Mouse (Mus musculus): ENCODE data around the gene Itga7. TPM values are rescaled to one million over a fixed set of nuclear protein-coding genes. Genes with fewer than 3 reads are reported as not detected.

The Itga7 gene
- total RNA-seq, 2 experiments from 2014 or later = 22.2 to 27.4 TPM

DNA sequence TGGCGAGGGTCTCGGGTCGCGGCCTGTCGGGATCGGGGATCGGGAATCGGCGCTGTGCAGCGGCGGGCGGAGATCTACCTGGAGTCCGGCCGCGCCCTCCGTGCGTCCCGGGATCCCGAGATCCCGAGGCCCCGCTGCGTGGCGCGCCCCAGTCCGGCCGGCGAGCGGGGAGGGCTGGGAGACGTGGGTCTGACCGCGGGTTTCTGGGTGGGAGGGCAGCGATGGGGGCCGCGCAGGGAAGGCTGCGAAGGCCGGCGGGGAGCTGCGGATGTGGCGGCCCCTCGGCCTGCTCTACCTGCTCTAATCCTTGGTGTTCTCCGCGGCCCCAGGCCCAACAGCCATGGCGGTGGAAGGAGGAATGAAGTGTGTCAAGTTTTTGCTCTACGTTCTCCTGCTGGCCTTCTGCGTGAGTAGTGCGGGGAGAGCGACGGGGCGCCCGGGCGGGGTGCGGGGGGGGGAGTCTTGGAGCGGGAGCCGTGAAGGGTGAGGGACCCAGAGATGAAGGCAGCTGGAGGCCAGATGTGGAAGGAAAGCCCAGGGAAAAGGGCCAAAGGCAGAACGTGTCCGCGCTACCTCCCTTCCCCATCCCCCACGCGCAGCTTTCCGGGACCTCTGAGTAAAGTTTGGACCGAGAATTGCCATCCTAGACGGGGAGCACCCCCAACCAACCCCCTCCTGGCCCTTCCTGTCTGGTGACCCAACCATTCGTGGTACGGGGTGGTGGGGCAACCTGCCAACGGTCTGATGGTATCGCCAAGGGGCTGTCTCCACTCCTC is 23.4 kb upstream of the Itga7 start:
- peak; percentile 66 to 77 for DNase-seq (ENCODE audit: low spot score in 2 of 2)

DNA sequence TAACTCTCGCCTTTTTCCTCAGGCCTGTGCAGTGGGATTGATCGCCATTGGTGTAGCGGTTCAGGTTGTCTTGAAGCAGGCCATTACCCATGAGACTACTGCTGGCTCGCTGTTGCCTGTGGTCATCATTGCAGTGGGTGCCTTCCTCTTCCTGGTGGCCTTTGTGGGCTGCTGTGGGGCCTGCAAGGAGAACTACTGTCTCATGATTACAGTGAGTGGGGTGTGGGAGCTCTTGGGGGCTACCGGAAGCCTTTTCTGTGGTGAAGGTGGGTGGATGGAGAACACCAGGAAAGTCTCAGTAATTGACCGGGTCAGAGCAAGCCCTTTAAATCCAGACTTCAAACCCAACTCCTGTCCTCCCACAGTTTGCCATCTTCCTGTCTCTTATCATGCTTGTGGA is 22.2 kb upstream of the Itga7 start:
- no peak for DNase-seq (ENCODE audit: low spot score in 2 of 2)

DNA sequence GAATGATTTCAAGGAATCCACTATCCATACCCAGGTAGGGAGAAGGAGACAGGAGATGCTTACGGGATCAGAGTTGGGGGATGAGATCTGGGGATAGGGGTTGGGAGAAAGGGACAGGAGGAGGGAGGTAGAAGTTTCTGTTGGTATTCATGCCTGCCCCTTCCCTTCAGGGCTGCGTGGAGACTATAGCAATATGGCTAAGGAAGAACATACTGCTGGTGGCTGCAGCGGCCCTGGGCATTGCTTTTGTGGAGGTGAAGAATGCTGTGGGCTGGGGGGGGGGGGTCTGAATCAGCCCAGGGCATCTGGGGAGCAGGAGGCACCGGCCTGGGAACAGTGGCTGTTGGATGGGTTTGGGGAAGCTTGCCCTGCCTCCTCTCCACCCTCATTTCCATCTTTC is 21.4 kb upstream of the Itga7 start:
- DNase-seq (ENCODE audit: low spot score in 2 of 2) = no peak

DNA sequence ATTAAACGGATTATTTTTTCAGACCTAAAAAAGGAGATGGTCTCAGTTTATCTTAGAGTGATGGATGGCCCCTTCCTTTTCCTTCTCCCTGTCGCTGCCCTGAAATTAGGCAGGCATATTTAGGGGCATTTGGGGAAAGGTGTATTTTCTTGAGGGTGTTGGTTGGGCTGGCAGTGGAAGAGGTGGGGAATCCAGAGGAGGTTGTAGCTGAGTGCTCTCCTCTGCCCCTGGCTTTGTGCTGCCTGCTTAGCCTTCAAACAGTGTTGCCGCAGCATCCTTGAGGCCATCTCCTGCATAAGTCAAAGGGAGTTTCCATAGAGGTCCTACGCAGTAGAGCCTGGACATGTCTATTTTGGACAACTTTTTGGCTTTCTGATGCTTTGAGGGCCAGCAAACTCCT is 20.8 kb upstream of the Itga7 start:
- no peak for DNase-seq (ENCODE audit: low spot score in 2 of 2)

DNA sequence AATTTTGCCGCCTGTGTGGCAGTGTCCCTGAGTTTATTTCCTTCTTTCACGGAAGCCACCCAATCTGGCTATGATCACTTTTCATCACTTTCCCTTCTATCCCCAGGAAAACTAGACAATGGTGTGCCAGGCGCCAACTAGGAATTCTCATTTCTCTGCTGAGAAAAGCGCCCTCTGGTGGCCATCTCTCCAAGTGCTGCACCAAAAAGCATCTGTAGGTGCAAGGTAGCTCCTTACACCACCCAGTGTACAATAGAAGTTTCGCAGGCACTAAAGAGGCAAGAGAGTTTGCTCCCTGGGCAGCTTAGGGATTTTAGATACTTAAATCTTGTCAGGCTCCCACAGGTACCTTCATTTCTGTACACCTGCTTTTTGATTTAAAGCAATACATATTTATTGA is 20.4 kb upstream of the Itga7 start:
- peak; percentile 92 to 94 for DNase-seq (ENCODE audit: low spot score in 2 of 2)

DNA sequence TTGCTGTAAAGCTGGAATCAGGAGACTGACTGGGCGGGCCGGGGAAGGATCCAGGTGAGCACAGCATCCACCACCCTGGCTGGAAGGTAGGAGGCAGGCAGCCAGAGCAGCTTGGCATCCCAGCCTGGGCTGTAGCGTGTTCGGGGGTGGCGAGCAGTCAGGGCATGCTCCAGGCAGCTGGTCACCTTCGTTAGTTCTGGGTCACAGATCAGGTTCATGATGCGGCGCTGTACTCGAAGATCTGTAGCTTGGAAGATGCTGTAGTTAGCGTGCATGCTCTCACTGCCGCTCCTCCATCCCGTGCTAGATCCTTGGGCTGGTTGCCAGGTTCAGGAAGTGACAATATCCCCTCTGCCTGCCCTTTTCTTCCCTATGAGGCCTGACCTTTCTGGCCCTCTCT is 19.9 kb upstream of the Itga7 start:
- no peak for DNase-seq (ENCODE audit: low spot score in 2 of 2)

DNA sequence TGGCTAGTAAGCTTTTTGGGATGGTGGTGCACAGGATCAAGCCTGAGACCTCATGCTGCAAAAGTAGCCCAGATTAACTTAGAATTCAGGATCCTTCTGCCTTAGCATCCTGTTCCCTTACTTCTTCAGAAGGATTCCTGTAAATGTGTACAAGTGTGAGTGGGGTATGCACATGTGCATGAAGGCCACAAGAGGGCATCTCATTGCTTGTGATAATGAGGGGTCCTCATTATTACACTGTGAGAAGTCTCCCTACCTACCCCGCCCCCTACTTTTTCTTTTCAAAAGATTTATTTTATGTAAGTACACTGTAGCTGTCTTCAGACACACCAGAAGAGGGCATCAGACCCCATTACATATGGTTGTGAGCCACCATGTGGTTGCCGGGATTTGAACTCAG is 18.1 kb upstream of the Itga7 start:
- DNase-seq (ENCODE audit: low spot score in 2 of 2) = no peak

DNA sequence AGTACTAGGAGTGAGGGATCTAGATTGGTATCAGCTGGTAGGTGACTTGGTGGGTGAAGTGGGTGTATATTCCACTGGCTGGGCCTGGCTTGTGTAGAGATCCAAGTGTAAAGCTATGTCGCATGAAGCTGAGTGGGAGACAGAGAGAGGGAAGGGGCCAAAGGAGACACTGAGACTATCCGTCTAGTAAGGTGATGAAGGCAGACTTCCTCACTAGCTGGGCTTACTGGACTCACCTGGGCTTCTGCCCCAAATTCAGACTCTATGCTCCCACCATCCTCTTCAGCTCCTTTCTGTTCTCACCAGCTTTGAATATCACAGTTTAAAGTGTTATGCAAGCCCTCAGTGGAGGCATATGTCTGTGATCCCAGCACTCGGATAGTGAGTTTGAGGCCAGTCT is 17.0 kb upstream of the Itga7 start:
- DNase-seq (ENCODE audit: low spot score in 2 of 2) = no peak

DNA sequence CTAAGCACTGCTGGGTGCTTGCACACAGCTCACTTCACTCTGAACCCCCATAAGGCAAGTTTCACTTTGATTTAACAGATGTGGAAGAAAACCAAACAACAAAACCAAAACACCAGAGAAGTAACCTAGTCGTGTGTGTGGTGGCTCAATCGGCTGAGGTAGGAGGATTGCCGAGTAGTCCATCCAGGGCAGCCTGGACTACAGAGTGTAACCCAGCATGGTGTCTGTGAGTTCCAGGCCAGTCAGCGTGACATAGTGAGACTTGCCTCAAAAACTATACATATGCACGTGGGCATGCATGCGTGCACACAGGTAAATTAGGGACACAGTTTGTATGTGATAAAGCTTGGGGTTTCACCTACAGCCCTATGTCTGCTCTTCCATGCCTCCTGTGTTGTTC is 16.2 kb upstream of the Itga7 start:
- DNase-seq (ENCODE audit: low spot score in 2 of 2) = no peak

DNA sequence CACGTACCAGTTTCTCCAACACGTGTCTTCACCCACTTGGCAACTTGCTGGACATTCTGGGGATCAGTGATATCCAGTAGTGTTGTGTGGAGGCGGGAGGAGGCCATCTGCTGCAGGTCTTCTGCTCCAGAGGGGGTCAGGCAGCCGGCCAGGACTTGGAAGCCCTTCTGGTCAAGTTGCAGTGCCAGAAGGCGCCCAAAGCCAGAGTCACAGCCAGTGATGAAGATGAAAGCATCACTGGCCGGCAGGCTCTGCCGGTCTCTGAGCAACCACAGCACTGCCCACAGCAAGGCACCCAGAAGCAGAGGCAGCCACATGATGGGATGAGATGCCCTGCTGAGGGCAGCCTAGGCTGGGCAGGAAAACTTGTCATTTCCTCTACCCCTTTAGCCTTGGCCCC is 15.4 kb upstream of the Itga7 start:
- DNase-seq (ENCODE audit: low spot score in 2 of 2) = peak; percentile 66 to 73

DNA sequence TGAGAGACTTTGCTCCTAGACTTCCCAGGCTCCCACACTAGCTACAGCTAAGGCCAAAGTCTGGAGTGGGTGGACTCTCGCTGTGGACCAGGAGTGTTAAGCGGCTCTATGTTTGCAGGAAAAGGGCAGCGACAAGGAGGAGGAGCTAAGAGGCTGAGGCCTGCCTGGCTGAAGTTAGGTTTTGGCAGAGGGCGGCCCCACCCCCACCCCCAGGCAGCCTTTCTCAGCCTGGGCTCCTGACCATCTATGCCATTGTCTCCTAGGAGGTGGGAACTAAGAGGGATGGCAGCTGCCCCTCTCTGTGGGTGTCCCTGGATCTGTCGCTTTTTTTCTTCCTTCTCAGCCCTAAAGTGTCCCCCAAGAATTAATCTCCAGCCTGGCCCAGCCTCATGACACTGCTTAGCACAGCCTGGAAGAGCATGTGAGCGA is 14.4 kb upstream of the Itga7 start:
- no peak for DNase-seq (ENCODE audit: low spot score in 2 of 2)

DNA sequence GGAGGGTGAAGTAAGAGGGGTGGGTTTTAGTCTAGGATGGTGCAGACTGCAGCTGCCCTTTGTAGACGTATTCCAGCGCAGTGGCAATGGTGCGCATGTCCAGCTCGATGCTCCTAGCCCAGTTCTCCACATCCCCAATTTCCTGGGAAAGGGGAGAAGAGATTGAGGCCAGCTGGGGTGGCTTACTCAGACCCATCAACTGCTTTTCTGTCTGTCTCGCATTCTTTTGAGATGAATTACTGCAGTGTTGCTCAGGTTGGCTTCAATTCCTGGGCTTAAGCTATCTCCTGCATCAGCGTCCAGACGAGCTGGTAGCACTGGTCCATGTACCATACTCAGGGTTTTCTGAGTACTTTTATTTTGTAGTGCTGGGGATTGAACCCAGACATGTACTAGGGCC is 13.7 kb upstream of the Itga7 start:
- DNase-seq (ENCODE audit: low spot score in 2 of 2) = no peak

DNA sequence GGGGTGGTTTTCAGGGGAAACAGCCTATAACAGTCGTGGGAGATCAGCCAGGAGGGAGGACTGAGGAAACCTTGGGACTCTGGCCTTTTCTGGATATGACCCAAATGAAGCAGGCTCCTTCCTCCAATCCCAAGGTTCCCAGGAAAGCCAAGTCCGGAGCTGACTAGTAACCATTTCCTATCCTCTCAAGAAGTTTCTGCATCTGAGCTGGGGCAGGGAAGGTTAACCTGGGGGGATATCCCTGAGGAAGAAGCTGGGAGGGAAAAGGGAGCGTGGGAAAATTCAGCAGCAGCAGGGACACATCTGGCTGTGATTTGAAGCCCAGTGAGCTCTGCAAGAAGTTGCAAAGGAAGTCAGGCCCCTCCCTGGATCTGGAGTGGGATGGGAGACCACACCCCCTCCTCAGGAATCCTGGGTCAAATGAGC is 12.9 kb upstream of the Itga7 start:
- no peak for DNase-seq (ENCODE audit: low spot score in 2 of 2)

DNA sequence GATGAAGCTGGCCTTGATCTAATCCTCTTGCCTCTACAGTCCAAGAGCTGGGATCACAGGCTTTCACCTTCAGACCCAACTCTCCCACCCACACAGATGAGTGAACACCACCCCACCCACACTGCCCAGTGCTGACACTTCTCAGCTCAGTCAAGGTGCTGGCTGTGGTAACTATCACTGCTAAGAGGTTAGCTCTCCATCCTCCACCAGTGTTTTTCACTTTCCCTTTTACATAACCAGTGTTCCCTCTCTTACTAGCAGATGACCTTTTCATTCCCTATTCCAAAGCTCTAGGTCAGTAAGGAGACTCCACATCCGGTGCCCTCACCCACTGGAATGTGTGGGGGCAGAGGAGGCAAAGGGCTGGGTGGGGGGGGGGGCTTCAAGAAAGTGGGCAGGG is 12.4 kb upstream of the Itga7 start:
- DNase-seq (ENCODE audit: low spot score in 2 of 2) = no peak

DNA sequence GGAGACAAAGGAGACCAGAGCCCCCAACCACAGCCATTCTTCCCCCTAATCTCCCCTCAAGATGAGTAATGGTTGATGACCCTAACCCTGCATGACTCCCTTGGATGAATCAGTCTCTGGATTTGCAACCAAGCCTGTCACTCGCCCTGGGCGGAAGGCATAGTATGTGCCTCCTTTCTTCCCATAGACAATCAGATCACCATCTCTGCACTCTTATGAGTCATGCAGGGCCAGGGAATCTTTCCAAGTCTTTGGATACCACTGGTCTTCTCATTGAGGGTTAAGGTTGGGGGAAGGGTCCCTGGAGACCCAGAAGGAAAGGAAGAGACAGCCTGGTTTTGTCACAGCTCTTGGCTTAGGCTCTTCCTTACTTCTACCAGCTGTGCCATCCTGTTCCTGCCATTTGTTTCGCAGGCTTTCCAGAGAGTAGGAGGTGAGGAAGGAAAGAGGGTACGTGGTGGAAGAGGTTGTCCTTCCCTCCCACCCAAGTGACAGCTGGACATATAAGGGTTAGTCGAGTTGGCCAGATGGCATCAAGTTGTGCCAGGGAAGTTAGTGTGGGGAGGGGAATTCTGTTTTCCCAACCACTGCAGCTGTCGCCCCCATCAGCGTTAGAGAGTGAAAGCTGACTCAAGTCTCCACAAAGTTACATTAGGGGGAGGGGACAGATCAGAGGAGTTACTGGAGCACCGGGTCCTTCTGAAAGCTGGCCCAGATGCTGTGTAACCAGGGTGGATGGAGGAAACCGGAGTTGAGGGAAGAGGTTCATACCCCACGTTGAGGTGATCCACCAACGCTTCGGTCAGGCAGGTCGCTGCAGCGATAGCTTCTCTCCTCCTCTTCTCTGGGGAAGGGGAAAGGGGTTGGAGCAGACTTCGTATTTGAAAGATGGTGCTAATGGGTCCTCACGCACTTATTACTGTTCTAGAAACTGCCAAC is 11.5 kb upstream of the Itga7 start:
- DNase-seq (ENCODE audit: low spot score in 2 of 2) = peak in 1 of 2 experiments; percentile 40

DNA sequence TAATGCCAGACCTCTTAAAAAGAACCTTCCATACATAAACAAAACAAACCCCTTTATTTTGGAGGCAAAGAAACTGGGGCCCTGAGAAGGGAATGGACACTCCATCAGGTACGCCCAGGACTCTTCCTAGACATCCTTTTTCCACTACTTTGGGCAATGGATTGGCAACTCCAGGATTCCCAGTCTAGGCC is 10.9 kb upstream of the Itga7 start, which contains the start of gene Rdh5:
Rdh5 (minus strand) TSS at position 67 of the 191 bp plus-strand sequence.
- DNase-seq (ENCODE audit: low spot score in 2 of 2) = no peak

DNA sequence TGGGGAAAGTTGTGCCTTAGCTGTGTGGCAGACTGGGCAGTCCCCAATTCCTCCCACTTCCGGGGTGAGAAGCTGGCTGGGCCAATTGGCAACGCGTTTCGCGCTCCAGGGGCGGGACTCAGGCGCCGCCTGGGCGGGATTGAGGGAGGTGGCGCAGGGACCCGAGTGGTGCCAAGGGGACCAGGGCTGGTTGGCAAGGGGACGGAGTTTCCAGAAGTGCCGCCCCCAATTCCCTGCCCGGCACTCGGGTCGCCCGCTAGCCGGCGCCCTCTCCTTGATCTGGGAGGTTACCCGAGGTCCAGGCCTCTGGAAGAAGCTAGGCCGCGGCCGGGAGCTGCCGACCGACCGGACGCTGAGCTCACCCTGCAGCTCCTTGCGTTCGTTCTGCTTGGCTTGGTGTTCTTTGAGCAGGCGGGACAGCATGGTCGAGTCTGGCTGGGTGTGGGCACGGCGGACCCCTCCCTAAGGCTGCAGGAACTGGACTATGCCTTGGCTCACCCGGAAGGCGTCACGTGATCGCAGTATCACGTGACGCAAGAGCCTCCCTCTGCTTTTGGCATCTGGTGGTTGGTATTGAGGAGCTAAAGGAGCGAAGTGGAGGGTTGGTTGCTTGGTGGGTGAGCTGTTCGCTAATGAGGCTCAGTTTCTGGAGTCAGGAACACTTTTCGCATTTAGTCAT is 10.5 kb upstream of the Itga7 start:
- peak; percentile 95 to 97 for DNase-seq (ENCODE audit: low spot score in 2 of 2)

DNA sequence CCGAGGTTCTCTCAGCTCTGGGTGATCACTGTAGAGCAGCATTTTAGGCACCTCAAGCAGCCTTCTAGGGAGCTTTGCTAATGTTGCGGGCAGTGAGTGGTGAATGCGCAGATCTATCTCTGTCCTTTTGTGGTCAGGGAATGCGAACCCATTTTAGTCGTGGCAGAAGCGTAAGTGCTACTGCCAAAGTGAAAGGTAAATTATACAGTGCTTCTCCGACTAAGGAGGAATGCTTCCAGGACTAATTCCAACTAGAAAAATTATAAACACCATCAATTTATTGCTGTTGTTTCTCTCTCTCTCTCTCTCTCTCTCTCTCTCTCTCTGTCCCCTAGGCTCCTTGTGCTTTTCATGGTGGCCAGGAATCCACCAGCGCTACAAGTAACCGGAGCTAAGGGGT is 9.7 kb upstream of the Itga7 start, which contains the start of gene Bloc1s1:
Bloc1s1 (minus strand) TSS at position 101 of the 400 bp plus-strand sequence.
- no peak for DNase-seq (ENCODE audit: low spot score in 2 of 2)

DNA sequence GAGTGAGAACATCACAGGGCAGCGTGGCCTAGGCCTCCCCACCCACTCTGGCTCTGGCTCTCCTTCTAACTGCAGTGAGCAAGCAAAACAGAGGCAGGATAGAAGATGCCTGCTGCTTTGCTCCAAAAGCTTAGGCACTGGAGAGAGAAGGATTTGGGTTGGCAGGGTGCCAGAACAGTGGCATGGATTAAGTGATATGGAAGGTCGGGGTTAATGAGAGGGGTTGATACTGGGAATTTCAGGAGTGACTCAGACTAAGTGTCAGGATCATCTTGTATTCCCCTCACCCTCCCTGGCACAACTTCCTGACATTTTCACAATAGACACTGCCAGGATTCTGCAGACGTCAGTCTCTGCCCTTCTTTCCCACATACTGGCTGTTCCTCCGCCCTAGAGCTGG is 5.3 kb upstream of the Itga7 start:
- peak in 1 of 2 experiments; percentile 39 for DNase-seq (ENCODE audit: low spot score in 2 of 2)

DNA sequence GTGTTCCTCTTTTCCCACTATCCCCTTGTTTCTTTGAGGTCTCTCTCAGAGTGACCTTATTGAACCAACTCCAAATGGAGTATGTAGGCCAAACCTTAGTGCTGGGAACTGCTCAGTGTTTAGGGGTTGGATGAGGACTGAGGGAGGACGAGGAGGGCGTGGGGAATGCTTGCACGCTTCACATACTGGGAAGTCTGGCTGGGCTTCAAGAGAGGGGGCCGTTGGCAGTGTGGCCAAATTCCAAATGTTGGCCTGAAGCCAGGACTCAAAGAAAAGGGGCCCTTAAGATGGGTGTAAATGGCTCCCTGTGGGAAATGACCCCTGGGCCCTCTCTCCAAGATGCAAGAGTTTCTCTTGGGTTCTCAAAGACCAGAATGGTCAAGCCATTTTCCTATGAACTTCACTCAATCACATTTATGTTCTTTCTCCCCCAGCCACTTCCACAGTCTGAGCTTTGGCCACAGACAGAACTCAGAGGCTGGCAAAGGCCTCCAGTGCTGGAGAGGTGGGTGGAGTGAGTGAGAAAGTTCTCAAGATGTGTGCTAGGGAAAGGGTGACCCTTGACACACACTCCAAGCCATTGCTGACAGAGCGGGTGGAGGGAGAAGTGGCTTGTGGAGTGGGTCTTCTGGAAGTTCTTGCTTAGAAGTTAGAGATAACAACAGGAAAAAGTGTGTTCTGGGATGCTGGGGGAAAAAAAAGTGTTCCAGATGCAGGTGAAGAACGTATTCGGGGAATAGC is 3.8 kb upstream of the Itga7 start:
- DNase-seq (ENCODE audit: low spot score in 2 of 2) = peak in 1 of 2 experiments; percentile 42

DNA sequence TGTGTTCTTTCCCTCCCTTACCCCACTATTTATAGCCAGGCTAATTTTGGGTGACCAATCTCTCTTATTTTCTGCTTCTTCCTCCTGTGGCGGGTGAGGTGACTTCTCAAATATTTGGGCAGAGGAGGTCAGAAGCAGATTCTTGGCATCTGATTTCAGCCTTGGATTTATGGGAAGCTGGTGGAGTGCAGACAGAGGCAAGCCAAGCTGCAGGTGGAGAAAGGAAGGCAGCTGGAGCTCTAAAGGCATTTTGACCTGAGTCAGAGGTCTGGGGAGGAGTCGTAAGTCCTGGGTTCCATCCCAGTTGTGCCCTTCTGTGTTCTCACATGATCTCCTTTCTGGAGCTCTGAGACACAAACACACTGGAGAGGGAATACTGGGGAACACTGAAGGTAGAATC is 2.2 kb upstream of the Itga7 start:
- DNase-seq (ENCODE audit: low spot score in 2 of 2) = no peak
